Mouse (Mus musculus) urinary bladder, postnatal 14 days (tissue): ENCODE measurements around the gene Fam163a.

ENCODE experiments used
- DNase-seq: peaks from one replicate; pipeline ENCODE4 v3.0.0; 2021; ENCODE audit warnings: low spot score

Fam163a gene

DNA sequence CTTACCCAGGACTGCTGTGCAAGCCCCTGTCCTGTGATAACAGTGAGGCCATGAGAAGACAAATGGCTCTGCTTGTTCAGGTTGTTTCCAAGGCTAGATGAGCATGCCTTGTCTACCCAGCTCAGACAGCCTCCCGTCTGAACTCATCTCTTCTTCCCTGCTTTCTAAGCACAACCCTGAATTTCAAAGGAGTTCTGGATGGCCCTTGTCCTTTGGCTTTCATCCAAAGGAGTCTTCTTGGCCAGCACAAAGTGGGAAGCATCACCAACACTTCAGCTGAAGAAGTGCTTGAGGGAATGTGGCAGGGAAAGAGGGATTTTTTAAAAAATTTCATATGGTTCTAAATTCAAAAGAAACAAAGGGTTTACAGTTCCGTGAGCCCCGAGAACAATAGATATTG lies 3.8 kb downstream of the Fam163a start:
- DNase-seq, result no peak

DNA sequence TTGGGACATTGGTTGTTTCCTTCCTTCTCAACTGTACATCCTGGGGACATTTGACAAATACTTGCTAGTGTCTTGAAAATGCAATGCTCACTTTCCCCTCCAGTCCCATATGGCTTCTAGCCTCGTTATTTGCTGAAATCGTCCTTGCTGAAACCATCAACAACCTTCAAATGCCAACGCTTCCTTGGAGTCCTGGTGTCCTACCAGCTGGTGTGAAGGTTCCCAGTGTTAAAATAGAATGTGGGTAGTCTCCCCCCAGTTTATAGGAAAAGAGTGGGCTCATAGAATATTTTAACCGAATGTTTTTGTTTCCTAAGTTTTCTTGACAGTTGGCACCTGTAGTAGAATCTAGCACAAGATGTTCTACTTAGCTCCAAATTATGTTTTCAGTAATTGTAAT lies 7.2 kb downstream of the Fam163a start:
- no peak for DNase-seq

DNA sequence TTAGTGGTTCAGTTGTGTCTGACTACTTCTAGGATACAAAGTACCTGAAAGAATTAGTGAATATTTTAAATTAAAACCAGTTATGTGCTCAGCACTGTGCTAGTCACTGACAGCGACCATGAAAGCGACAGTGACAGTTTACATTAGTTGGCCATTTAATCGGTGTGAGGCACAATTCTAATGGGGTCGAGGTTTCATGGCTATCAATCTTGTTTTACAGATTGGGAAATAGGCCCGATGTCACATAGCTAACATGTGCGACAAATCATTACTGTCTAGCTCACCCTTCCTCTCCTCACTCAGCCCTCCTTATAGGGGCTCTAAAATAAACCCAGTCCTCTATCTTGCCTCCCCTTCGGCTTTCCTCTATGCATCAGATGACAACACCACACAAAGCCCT lies 11.5 kb downstream of the Fam163a start:
- DNase-seq, result no peak

DNA sequence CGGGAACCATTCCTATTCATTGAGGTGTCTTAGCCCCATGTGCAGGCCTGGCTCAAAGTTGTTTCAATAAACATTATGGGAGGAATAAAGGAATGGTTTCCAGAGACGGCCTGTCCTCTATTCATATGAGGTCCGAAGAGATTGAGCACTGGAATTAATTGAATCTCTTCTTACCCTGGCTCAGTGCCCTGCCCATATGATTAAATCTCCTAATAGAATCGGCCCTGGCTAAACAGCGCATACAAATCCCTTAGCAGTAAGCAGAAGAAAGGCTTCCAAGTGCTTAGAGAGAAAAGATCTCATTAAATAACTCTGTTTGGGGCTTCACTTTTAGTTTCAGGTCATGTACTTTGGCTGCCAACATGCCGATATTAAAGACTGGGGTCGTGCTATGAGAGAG lies 12.0 kb downstream of the Fam163a start:
- DNase-seq, result no peak

DNA sequence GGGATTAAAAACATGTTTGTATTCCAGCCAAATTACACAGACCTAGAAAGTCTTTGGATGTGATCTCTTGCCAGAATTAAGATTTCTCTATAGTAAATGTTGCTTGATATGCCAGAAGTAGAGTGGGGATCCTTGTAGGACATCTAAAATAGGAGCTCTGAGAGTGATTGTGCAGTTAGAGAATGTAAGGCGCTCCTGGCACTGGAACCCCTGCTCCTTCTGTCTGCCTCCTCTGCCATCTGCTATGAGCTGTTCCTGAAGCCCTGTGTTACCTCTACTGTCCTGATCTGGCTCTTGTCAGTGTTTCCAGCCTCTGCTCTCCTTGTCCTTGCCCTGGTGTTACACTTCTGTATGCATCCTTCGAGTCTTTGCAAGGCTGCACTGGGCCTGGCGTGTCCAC lies 18.2 kb downstream of the Fam163a start:
- no peak for DNase-seq

DNA sequence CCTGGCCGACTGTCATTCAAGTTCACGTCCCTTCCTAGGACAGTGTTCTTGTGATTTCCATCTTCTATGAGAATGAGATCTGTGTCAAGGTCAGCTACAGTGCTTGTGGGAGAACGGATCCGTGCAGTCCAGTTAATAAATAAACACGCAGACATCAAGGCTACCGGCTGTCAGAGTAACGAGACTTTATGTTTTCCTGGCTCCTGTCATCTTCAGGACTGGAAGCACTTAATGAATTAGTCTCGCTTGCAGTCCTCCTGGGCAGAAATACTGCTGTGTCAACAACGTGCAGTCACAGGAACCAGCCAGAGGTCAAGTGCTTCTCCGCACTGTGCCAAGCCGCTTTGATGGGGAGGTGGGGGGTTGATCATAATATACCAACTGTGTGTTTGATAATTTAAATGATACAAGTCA lies 20.7 kb downstream of the Fam163a start:
- DNase-seq, result no peak

DNA sequence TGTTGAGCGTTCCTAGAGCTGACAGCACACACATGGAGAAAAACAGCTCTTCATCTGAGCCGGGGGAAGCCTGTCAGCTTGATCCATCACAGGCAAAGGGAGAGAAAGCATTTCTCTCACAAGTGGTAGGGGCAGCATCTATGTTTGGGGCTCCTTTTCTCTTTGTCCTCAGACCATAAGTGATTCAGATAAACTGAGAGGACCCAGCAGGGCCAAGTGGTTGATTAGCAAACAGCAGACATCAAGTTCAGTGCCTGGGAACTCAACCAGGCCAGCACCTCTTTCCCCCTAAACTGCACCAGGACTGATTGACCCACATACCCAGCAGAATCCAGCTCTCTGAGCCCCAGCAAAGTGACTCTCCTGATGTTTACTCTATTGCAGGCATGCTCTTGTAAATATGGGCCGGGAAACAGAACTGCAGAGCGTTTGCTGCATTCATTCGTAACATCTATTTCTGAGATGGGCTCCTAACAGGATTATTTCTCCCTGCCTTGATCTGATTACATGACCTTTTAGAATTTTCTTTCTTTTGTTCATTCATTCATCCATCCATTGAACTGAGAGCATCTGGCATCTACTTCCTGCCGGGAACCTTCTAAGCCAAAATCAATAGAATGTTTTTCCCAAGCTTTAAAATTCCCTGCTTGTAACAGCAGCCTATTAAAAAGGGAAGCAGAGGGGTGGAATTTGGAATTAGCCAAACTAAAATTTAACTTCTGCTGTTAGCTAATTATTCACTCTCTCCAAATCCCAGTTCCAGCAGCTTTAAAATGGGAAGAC lies 21.5 kb downstream of the Fam163a start:
- DNase-seq, result no peak

DNA sequence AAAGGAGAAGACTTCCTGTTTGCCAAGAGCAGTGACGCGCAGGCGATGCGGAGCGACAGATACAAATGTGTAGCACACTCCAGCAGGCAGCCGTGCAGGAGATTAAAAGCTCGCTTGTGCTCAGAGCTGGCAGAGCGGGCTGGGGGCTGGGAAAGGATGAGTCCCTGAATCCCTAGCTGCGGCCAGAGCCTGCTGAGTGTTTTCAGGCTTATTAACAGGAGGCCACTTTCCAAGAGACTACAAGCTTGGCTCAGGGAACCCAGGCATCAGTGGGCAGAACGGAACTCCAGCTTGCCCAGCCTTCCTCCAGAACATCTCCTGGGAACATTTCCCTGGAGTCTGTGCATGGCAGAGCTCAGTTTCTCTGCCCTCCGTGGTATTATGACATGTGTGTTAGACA lies 25.0 kb downstream of the Fam163a start:
- DNase-seq, result no peak

DNA sequence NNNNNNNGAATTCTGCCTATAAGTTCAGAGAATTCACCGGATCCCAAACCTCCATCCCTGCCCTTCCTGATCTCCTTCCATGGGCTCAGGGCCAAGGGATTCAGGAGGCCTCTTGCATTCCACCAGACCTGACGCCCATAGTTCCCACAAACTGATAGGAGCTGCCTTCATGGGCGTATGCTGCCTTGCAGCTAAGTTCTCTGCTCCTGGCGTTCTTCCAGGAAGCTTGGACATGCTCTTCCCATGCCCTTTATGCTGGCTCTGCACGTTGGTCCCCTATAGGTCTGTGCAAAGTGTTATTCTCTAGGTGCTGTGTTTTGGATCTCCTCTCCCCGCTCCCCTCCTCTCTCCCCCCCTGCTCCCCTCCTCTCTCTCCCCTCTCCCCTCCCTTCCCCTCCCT lies 36.1 kb downstream of the Fam163a start:
- peak; percentile 12 for DNase-seq

DNA sequence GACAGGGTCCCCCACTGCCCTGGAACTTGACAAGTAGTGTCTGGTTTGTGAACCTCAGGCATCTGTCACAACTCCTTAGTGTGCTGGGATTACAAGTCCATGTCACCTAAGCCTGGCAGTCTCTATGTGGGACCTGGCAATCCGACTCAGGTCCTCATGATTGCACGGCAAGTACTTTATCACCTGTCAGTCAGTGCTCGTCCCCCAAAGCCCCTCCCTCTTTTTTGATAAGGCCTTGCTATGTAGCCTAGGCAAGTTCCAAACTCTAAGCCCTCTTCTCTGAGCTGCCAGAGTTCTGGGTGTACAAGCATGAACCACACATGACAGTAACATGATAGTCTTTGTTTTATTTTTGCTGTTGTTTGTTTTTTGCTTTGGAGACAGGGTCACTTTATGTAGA lies 88.1 kb downstream of the Fam163a start:
- no peak for DNase-seq

DNA sequence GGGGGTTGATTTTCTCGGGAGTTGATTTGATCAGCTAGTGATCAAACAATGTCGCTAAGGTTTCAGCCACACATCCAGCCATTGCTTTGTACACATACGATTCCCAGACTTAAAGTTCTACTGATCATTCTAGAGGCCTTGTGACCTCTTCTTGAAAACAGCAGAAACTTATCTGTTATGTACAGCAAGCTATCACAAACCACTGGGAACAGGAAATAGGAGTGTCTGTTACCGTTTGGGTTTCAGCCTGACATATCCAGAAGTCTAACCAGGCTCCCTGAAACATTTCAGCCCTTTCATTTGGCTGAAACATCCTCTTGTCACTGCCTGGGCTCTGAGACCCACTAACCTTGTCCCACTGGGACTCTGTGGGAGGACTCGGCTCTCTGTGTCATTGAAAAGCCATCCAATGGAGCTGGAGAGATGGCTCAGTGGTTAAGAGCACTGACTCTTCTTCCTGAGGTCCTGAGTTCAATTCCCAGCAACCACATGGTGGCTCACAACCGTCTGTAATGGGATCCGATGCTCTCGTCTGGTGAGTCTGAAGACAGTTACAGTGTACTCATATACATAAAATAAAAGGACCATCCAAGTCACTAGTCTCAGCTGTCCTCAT lies 90.8 kb downstream of the Fam163a start:
- no peak for DNase-seq

DNA sequence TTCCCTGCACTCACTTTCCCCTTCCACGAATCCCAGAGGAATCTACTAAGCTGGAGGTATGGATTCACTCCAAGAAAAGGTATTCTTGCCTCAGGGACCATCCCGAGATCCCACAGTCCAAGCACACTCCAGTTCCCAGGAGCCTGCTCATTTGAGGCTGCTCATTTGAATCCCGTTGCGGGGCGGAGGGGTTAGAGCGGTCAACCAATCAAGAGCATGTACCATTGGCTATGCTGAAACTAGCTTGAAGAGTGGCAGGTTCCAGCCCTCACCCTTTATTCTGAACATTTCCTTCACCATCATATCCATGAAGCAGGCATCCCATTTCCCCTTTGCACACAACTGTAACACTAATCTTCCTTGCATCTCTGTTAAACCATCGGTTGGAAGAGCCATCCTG lies 92.7 kb downstream of the Fam163a start:
- no peak for DNase-seq

DNA sequence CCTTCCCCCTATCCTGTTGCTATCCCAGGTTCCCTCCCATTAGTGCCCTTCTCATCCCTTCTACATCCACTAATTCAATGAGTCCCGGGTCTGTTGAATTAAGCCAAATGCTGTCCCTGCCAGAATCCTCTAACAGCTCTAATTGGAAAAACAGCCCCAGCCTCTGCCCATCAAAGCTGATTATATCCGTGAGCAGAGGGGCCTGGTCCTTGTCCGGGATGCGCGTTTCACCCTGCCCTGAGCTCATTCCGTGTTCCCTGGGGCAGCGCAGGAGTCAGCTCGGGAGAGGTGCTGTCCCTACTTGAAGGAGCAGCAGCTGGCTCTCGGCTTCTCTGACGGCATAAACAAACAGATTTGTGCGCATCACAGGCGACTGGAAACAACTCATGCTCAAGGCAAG lies 93.1 kb downstream of the Fam163a start:
- no peak for DNase-seq

DNA sequence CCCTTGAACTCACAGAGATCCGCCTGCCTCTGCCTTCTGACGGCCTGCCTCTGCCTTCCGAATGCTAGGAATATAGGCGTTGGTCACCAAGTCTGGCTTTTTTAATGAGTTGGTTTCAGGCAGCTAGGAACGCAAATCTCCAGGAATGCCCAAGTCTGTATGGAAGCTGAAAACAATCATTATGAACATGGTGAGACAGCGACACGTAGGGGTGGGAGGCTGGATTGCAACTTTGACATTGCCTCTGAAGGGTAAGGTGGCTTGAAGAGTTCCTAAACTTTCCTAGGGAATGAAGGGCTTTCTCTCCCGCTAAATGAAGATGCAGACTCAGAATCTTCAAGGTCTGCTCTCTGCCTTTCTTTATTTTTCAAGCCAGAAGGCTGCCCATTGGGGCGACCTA lies 93.7 kb downstream of the Fam163a start:
- DNase-seq, result no peak

DNA sequence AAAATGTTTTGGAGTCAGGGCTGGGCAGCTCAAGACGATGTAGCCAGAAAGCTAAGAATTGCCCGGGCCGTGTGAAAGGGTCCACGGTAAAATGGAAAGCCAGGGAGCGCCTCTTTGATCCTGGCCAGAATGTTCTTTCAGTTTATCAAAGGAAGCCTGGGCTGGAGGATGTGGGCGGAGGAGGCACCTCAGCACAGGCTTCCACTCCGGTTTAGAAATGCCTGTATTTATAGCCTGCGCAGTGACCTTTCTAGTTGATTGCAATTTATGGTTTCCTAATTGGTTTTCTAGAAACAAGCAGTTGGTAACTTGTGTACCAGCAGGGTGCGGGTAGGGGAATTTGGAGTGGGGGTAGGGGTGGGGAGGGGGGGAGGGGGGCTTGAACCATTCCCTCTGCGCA lies 96.4 kb downstream of the Fam163a start:
- DNase-seq, result no peak

DNA sequence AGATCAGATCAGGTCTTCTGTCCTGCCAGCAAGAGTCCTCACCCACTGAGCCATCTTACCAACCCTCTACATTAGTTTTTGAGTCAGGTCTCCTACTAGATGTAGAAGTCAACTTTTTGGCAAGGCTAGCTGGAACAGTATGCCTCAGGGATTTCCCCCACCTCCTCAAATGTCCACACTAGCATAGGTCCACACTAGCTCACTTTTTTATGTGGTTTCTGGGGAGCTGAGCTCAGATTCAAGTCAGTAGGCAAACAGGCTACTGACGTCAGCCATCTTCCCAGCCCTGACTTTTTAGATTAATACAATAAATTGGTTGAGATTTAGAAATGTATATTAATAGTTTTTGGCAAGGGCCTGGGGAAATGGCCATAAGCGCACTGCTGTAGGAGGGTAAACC lies 97.4 kb downstream of the Fam163a start:
- no peak for DNase-seq

DNA sequence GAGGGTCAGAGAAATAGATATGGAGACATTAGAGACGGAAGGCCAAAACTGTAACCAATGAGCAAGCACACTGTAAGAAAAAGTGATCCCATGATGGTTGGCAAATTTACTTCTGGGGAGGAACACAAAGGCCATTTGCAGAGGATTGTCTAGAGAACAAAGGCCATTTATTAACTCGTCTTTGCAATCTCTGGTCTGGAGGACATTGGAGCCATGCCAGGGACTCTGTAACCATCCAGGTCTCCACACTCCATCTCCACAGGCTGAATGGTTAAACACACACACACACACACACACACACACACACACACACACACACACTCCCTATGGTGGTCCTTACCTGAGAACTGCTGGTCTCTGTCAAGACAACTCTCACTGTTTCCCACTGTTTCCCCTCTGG lies 99.4 kb downstream of the Fam163a start:
- no peak for DNase-seq

DNA sequence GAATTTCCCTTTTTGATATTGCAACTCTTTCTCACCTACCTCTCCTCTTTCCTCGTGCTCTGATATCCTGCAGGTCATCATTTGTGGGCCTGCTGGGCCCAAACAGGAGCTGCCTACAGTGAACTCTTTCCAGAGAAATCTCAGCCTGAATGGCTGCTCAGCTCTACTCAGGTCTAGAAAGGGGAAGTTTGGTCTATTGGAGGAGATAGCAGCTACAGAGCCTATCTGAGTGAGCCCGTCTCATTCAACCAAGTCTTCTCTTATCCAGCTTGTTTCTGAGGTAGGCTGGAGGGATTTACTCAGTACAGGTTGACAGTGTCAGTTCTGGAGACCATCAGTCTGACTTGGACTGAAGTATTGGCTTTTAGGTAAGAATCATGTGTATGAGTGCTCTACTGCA lies 101.1 kb downstream of the Fam163a start:
- DNase-seq, result no peak

DNA sequence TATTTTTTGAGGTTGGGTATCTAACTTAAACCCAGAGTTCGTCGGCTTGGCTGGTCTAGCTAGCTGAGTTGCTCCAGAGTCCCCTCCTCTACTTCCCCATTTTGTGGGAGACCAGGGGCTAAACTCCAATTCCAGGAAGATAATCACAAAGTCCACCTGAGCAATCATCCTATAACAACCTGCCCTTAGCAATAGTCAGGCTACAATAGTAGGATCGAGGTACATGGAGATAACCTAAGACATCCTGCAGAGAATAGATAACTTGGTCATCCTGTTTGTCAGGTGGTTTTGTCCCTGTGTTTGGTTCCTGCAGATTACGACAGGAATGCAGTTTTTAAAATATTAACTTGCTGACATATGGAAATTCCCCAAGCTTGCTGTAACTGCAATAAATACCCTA lies 113.0 kb downstream of the Fam163a start:
- DNase-seq, result no peak

DNA sequence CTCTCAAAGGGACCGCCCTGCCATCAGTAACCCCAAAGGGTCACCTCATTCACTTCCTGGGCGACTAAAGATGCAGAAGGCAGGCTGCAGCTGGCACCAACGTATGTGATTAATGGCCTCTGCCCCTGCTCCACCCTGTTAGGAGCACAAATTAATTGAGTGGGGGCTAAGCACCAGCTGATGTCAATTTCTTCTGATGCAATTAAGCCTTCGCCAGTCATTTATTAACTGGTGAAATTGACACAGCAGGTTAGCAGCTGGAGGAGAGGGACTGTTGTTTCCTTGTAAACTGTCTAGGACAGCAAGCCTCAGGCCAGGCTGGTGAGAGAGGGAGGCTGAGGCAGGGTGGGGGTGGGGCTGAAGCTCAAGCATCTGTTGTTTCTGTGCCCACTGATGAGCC lies 114.8 kb downstream of the Fam163a start:
- no peak for DNase-seq

DNA sequence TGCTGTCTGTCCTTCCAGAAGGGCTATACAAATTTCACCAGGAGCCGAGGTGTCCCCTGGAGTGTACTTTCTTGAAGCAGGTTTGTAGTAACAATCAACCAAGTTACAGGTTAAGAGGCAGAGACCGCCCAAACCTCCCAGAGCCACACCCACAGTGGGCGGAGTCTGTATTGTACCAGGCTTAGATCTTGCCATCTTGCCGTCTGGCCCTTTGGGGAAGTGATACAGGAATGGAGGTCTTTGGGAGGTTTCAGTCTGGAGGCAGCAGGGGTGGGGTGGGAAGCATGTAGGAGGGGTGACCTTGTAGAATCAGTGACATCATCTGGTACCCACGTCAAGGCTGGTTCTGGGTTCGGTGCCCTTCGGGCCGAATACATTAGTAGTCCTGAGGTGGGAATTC lies 115.3 kb downstream of the Fam163a start:
- DNase-seq, result no peak

DNA sequence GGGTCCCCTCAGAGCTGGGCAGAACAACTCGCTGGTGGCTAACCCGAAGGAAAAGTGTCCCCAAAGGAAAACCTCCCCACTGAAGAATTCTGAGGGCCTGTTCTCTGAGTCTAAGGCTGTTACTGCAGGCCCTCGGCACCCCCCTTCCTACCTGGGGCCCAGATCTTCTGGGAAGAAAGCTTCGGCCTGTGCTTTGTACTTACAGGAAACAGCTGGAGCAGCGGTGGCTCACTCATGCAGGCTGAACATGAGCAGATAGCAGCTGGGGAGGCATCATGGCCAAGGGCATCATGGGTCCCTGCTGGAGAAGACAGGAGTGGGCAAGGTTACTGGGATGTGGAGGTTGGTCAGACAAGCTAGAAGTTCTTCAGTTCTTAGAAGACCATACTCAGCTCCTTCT lies 117.2 kb downstream of the Fam163a start:
- no peak for DNase-seq

DNA sequence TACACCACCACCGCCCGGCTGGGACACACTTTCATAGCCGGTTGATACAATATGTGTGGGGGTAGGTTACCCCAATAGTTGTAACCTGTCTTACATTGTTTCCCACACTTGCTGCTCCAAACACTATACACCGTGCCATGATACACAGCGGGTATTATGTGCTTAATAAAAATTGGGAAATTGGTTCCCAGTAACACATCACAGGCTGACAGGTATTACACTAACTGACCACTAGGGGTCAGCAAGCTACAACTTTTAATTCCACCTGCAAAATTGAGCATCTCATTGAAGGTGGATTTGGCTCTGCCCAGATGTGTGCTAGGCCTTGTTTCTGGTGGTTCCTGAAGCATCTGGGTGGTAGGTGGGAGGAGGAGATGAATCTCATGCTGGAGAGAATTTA lies 119.1 kb downstream of the Fam163a start:
- DNase-seq, result no peak

DNA sequence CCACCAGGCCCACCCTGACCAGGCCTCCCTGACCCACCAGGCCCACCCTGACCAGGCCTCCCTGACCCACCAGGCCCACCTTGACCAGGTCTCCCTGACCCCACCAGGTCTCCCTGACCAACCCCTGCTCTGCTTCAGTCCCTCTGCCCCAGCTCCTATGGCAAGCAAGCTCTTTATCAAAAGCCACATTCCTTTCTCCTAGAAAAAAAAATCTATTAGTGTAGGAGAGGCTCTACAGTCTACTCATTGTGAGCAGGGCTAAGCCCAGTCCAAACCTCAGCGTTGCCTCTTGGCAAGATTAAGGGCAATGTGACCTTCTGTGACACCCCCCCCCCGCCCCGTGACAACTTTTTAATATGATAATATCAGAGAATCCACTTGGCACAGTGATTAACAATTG lies 120.2 kb downstream of the Fam163a start:
- DNase-seq, result no peak
